In the genomic region with DNA sequence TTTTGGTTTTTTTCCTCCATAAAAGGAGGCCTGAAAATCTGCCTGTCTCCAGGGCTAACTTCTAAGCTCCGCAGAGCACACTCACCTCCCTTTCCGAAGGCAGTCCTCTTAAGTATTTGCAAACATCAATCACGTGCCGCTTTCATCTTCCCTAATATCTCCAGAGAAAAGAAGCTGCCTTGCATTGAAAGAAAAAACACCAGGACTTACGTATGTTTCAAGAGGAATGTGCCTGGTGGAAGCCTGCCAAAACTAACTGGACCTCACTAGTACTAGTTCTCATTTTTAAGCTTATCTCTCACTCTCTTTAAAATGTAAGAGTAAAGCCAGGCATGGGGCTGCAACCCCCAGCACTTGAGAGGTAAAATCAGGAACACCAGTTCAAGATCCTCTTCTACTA, we compare ENCODE assay signal across 10 mouse cellular contexts. TPM values are rescaled to one million over a fixed set of nuclear protein-coding genes. Genes with fewer than 3 reads are reported as not detected.
DNase-seq lines count a peak whose midpoint lies in the region; ATAC-seq and TF ChIP-seq lines count a peak whose summit lies in the region.
"Had no signal": no experiment of that assay in that cellular context is flagged by ENCODE, and none has a peak within 500 bp of the region (broad histone marks: within the 10 kb centered on the region; RNA-seq: fewer than 3 reads in every experiment).

No protein-coding gene starts in this region.

- peak; percentile 22; the same call in 1 of the 2 replicates for ATAC-seq in heart, embryonic 11.5 days (replicated peaks; ENCODE audit: insufficient number of reproducible peaks, low FRiP score, low TSS enrichment)
- ATAC-seq in limb, embryonic 13.5 days (ENCODE audit: low FRiP score, low read depth), result no peak; the same call in 1 of the 2 replicates
- ATAC-seq: forebrain, embryonic 14.5 days had no signal

- H3K36me3 ChIP-seq in heart, embryonic 11.5 days (ENCODE audit: control insufficient read depth, insufficient read depth, low read length), result no peaks in the 10 kb centered on the region
- H3K36me3 ChIP-seq in limb, embryonic 13.5 days, result no peaks in the 10 kb centered on the region
- H3K36me3 ChIP-seq in limb, embryonic 10.5 days, result no peaks in the 10 kb centered on the region
- H3K36me3 ChIP-seq: neural tube, embryonic 12.5 days had no signal

- H3K9ac ChIP-seq in heart, embryonic 11.5 days (ENCODE audit: low read depth, low read length), result no peak overlapping the region
- H3K9ac ChIP-seq in limb, embryonic 13.5 days, result no peak overlapping the region
- H3K9ac ChIP-seq: neural tube, embryonic 12.5 days had no signal

- H3K9me3 ChIP-seq in heart, embryonic 11.5 days (replicated peaks; ENCODE audit: control insufficient read depth, low read length), result no peaks in the 10 kb centered on the region; the same call in 1 of the 2 replicates
- no peaks in the 10 kb centered on the region; the same call in 1 of the 2 replicates for H3K9me3 ChIP-seq in limb, embryonic 13.5 days
- H3K9me3 ChIP-seq in limb, embryonic 10.5 days (replicated peaks), result no peaks in the 10 kb centered on the region

- WGBS in heart, embryonic 11.5 days (ENCODE audit: insufficient replicate concordance), result 16% methylated on average over 5 of the region's 5 CpGs
- 42% methylated on average over 5 of the region's 5 CpGs for WGBS in limb, embryonic 13.5 days
- WGBS in limb, embryonic 10.5 days, result 63% methylated on average over 5 of the region's 5 CpGs

- no peak overlapping the region for H3K4me3 ChIP-seq in heart, embryonic 11.5 days (ENCODE audit: low read depth, low read length)
- no peak overlapping the region for H3K4me3 ChIP-seq in limb, embryonic 13.5 days
- H3K4me3 ChIP-seq in limb, embryonic 10.5 days, result no peak overlapping the region
- H3K4me3 ChIP-seq: neural tube, embryonic 12.5 days had no signal

- no peak overlapping the region; the same call in 1 of the 2 replicates for H3K4me2 ChIP-seq in heart, embryonic 11.5 days
- H3K4me2 ChIP-seq in limb, embryonic 13.5 days (replicated peaks), result no peak overlapping the region
- H3K4me2 ChIP-seq: neural tube, embryonic 12.5 days had no signal

- H3K27me3 ChIP-seq in heart, embryonic 11.5 days (ENCODE audit: control insufficient read depth, insufficient read depth, low read length), result no peaks in the 10 kb centered on the region
- H3K27me3 ChIP-seq in limb, embryonic 13.5 days, result no peaks in the 10 kb centered on the region
- no peaks in the 10 kb centered on the region for H3K27me3 ChIP-seq in limb, embryonic 10.5 days (ENCODE audit: low read depth, poor library complexity, severe bottlenecking)
- H3K27me3 ChIP-seq: neural tube, embryonic 12.5 days had no signal

- intact Hi-C loops in left cerebral cortex, postnatal 14 days (cut with DNase I), result no loop called here

- peak overlapping the region; percentile 75 for H3K27ac ChIP-seq in heart, embryonic 11.5 days (ENCODE audit: low read depth, low read length)
- H3K27ac ChIP-seq in limb, embryonic 13.5 days, result peak overlapping the region; percentile 22; the same call in 1 of the 2 replicates
- H3K27ac ChIP-seq in limb, embryonic 10.5 days, result no peak overlapping the region
- H3K27ac ChIP-seq: neural tube, embryonic 12.5 days had no signal

- H3K4me1 ChIP-seq in heart, embryonic 11.5 days (ENCODE audit: control insufficient read depth, insufficient read depth, low read length), result peaks cover 9% of the 10 kb centered on the region
- peaks cover 16% of the 10 kb centered on the region for H3K4me1 ChIP-seq in limb, embryonic 13.5 days
- no peaks in the 10 kb centered on the region for H3K4me1 ChIP-seq in limb, embryonic 10.5 days
- H3K4me1 ChIP-seq: neural tube, embryonic 12.5 days had no signal

- no peak for TF ChIP-seq POLR2A in brain, embryonic 14.5 days (IDR thresholded peaks at IDR 0.05; ENCODE audit: borderline replicate concordance, extremely low read depth, insufficient read depth, insufficient read length, poor library complexity, severe bottlenecking)

- no peak for DNase-seq in heart, adult 9 months (ENCODE audit: low spot score in 2 of 2)
- no peak for DNase-seq in limb, embryonic 10.5 days (ENCODE audit: low spot score)
- DNase-seq in brain, embryonic 14.5 days (ENCODE audit: low read depth), result peak; percentile 44
- DNase-seq in lung, postnatal 36 days, result peak; percentile 19
- DNase-seq in layer of hippocampus, postnatal 10 days (ENCODE audit: low spot score in 2 of 2), result no peak
- DNase-seq in left cerebral cortex, postnatal 14 days (ENCODE audit: low spot score in 2 of 2), result no peak

- TF ChIP-seq CTCF in brain, embryonic 14.5 days (IDR thresholded peaks at IDR 0.05; ENCODE audit: borderline replicate concordance, extremely low read depth, insufficient read depth, insufficient read length), result no peak

RNA-seq across cellular contexts. Expression of gene Akap12, which starts 59.4 kb away (rescaled TPM):
- polyA plus RNA-seq in heart, embryonic 11.5 days (2014; fragmentation: Nextera tagmentation; extraction: Ambion mirVana), result 33.9 and 43.8 TPM in 2 replicates
- 29.7 and 30.9 TPM in 2 replicates for polyA plus RNA-seq in limb, embryonic 13.5 days (2015; fragmentation: Nextera tagmentation; extraction: Ambion mirVana)
- 8.4 and 9.0 TPM in 2 replicates for polyA plus RNA-seq in limb, embryonic 10.5 days (2016; fragmentation: Nextera tagmentation; extraction: Ambion mirVana)
- polyA plus RNA-seq in brain, embryonic 14.5 days (2012; rRNA removed), result 12.5 and 37.3 TPM in 2 replicates
- 10 to 100 TPM; 32.3 to 33.1 TPM for total RNA-seq in layer of hippocampus, postnatal 10 days (2021)
- total RNA-seq in left cerebral cortex, postnatal 14 days (2021), result 10 to 100 TPM; 17.4 to 17.7 TPM

Comparison
In these comparisons a context has a peak if more than half of its experiments do, and no peak if none do; other contexts are left out.
1. DNase-seq: peak in brain, embryonic 14.5 days (single experiment) and lung, postnatal 36 days (single experiment); none in heart, adult 9 months (0 of 2), limb, embryonic 10.5 days (single experiment), layer of hippocampus, postnatal 10 days (0 of 2) and left cerebral cortex, postnatal 14 days (0 of 2).